In the genomic region with DNA sequence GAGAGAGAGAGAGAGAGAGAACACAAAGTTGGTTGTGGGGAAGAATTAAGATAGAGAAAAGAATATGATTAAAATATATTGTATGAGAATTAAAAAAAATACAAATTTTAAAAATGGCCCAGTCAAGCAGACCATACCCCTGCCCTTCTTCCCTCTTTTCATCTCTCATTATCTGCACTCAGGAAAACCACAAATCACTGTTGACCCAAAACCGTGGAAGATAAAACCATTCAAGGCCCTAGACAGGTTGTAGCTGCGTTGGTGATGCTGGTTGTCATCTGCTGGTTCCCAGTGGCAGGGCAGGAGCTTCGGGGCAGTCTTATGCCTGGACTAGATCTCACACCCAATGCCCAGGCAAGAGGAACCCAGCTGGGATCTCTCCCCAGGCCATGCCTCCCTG, we compare ENCODE assay signal across 9 mouse cellular contexts.
DNase-seq lines count a peak whose midpoint lies in the region; ATAC-seq and TF ChIP-seq lines count a peak whose summit lies in the region.
"Had no signal": no experiment of that assay in that cellular context is flagged by ENCODE, and none has a peak within 500 bp of the region (broad histone marks: within the 10 kb centered on the region; RNA-seq: fewer than 3 reads in every experiment).

No protein-coding gene starts in this region.

- no peak for DNase-seq in hindbrain, embryonic 10.5 days (ENCODE audit: low spot score)
- DNase-seq in hindbrain, embryonic 14.5 days (ENCODE audit: low spot score): no peak
- DNase-seq in adrenal gland, postnatal 36 days: no peak
- DNase-seq in thymus, postnatal 10 days (ENCODE audit: low spot score in 2 of 2): no peak
- no peak for DNase-seq in layer of hippocampus, postnatal 14 days (ENCODE audit: low spot score in 2 of 2)

- no peak for ATAC-seq in hindbrain, embryonic 14.5 days (ENCODE audit: low FRiP score)
- ATAC-seq in embryonic facial prominence, embryonic 15.5 days (ENCODE audit: insufficient number of reproducible peaks, low FRiP score, low TSS enrichment, low read depth): no peak
- no peak for ATAC-seq in liver, embryonic 12.5 days

- no peaks in the 10 kb centered on the region for H3K9me3 ChIP-seq in hindbrain, embryonic 10.5 days
- no peaks in the 10 kb centered on the region for H3K9me3 ChIP-seq in hindbrain, embryonic 14.5 days (ENCODE audit: control insufficient read depth, low read length)
- no peaks in the 10 kb centered on the region for H3K9me3 ChIP-seq in ES-Bruce4 (replicated peaks; ENCODE audit: control insufficient read depth, insufficient read depth, low read length, poor library complexity, severe bottlenecking)
- no peaks in the 10 kb centered on the region for H3K9me3 ChIP-seq in embryonic facial prominence, embryonic 15.5 days (replicated peaks)
- no peaks in the 10 kb centered on the region for H3K9me3 ChIP-seq in liver, embryonic 12.5 days (replicated peaks)
- H3K9me3 ChIP-seq: G1E had no signal

- TF ChIP-seq EP300 in ES-Bruce4 (IDR thresholded peaks at IDR 0.05; ENCODE audit: insufficient read depth, low read depth, low read length): no peak

- H3K4me2 ChIP-seq in hindbrain, embryonic 14.5 days (replicated peaks): no peak overlapping the region
- H3K4me2 ChIP-seq in embryonic facial prominence, embryonic 15.5 days (replicated peaks): peak overlapping the region; percentile 54; the same call in 1 of the 2 replicates
- peak overlapping the region; percentile 51 for H3K4me2 ChIP-seq in liver, embryonic 12.5 days

- no peak for TF ChIP-seq CTCF in ES-Bruce4 (IDR thresholded peaks at IDR 0.05; ENCODE audit: low read depth, low read length)

- no peak overlapping the region for H3K9ac ChIP-seq in hindbrain, embryonic 14.5 days
- no peak overlapping the region for H3K9ac ChIP-seq in ES-Bruce4 (ENCODE audit: low read depth, poor library complexity, severe bottlenecking)
- H3K9ac ChIP-seq in embryonic facial prominence, embryonic 15.5 days: no peak overlapping the region
- H3K9ac ChIP-seq in liver, embryonic 12.5 days: no peak overlapping the region

- H3K4me1 ChIP-seq in hindbrain, embryonic 10.5 days (replicated peaks): peaks cover 61% of the 10 kb centered on the region
- H3K4me1 ChIP-seq in hindbrain, embryonic 14.5 days (replicated peaks; ENCODE audit: control insufficient read depth, insufficient read depth, low read length): peaks cover 26% of the 10 kb centered on the region; the same call in 1 of the 2 replicates
- peaks cover 8% of the 10 kb centered on the region for H3K4me1 ChIP-seq in ES-Bruce4 (ENCODE audit: control insufficient read depth, insufficient read depth, low read length)
- H3K4me1 ChIP-seq in embryonic facial prominence, embryonic 15.5 days: peaks cover 40% of the 10 kb centered on the region
- peaks cover 12% of the 10 kb centered on the region; the same call in 1 of the 2 replicates for H3K4me1 ChIP-seq in liver, embryonic 12.5 days

- no peak for TF ChIP-seq POLR2A in ES-Bruce4 (IDR thresholded peaks at IDR 0.05; ENCODE audit: insufficient read depth, low read length)

- no peaks in the 10 kb centered on the region for H3K36me3 ChIP-seq in hindbrain, embryonic 10.5 days
- H3K36me3 ChIP-seq in hindbrain, embryonic 14.5 days (replicated peaks; ENCODE audit: control insufficient read depth, insufficient read depth): no peaks in the 10 kb centered on the region
- H3K36me3 ChIP-seq in ES-Bruce4 (ENCODE audit: control insufficient read depth, insufficient read depth, low read length, poor library complexity, severe bottlenecking): no peaks in the 10 kb centered on the region
- no peaks in the 10 kb centered on the region for H3K36me3 ChIP-seq in embryonic facial prominence, embryonic 15.5 days
- H3K36me3 ChIP-seq in liver, embryonic 12.5 days: no peaks in the 10 kb centered on the region
- H3K36me3 ChIP-seq: G1E had no signal

- no peaks in the 10 kb centered on the region for H3K27me3 ChIP-seq in hindbrain, embryonic 10.5 days (ENCODE audit: insufficient read depth, poor library complexity, severe bottlenecking)
- H3K27me3 ChIP-seq in hindbrain, embryonic 14.5 days (ENCODE audit: control insufficient read depth, insufficient read depth, low read length): no peaks in the 10 kb centered on the region
- H3K27me3 ChIP-seq in ES-Bruce4 (ENCODE audit: control insufficient read depth, insufficient read depth, low read length, poor library complexity, severe bottlenecking): no peaks in the 10 kb centered on the region
- no peaks in the 10 kb centered on the region for H3K27me3 ChIP-seq in embryonic facial prominence, embryonic 15.5 days
- H3K27me3 ChIP-seq in liver, embryonic 12.5 days (replicated peaks): peaks cover 33% of the 10 kb centered on the region

- peak overlapping the region; percentile 91 for H3K27ac ChIP-seq in hindbrain, embryonic 10.5 days
- no peak overlapping the region for H3K27ac ChIP-seq in hindbrain, embryonic 14.5 days
- no peak overlapping the region for H3K27ac ChIP-seq in ES-Bruce4 (ENCODE audit: insufficient read depth, low read length)
- H3K27ac ChIP-seq in embryonic facial prominence, embryonic 15.5 days (replicated peaks): peak overlapping the region; percentile 88
- peak overlapping the region; percentile 42; the same call in 1 of the 2 replicates for H3K27ac ChIP-seq in liver, embryonic 12.5 days

- no peak overlapping the region for H3K4me3 ChIP-seq in hindbrain, embryonic 10.5 days
- H3K4me3 ChIP-seq in hindbrain, embryonic 14.5 days (replicated peaks; ENCODE audit: low read length): no peak overlapping the region
- peak overlapping the region; percentile 39; the same call in 1 of the 2 replicates for H3K4me3 ChIP-seq in ES-Bruce4 (ENCODE audit: low read depth, low read length)
- H3K4me3 ChIP-seq in embryonic facial prominence, embryonic 15.5 days (replicated peaks): no peak overlapping the region
- H3K4me3 ChIP-seq in liver, embryonic 12.5 days: no peak overlapping the region

- WGBS in hindbrain, embryonic 10.5 days: 63% methylated on average over 3 of the region's 3 CpGs
- WGBS in hindbrain, embryonic 14.5 days: 61% methylated on average over 3 of the region's 3 CpGs
- 64% methylated on average over 3 of the region's 3 CpGs for WGBS in embryonic facial prominence, embryonic 15.5 days
- WGBS in liver, embryonic 12.5 days (ENCODE audit: insufficient replicate concordance): 23% methylated on average over 3 of the region's 3 CpGs

Comparison
In these comparisons a context has a peak if more than half of its experiments do, and no peak if none do; other contexts are left out.
1. H3K27ac ChIP-seq: peak in hindbrain, embryonic 10.5 days (single experiment), embryonic facial prominence, embryonic 15.5 days (single experiment) and liver, embryonic 12.5 days (single experiment); none in hindbrain, embryonic 14.5 days (single experiment) and ES-Bruce4 (single experiment).